Mouse (Mus musculus) liver, adult 2 months (tissue): Measurements from ENCODE around the gene B4galt2. TPM values are rescaled to one million over a fixed set of nuclear protein-coding genes. Genes with fewer than 3 reads are reported as not detected.

ENCODE experiments used
- DNase-seq: peaks from one replicate; pipeline ENCODE4 v3.0.0-alpha.2; 2011; ENCODE audit warnings: low read depth, low spot score; ENCODE audit errors: extremely low read depth
- H3K27ac ChIP-seq: fragments of 200-500 bp; replicated peaks from 2 replicates; pipeline ENCODE4 v1.5.1; 2012; ENCODE audit warnings: low read depth, mild to moderate bottlenecking, control low read depth, inconsistent platforms, low read length; ENCODE audit not compliant: insufficient read depth
- H3K27me3 ChIP-seq: fragments of 200-500 bp; 2 replicates; pipeline ENCODE4 v1.6.1; 2012; ENCODE audit warnings: mild to moderate bottlenecking, moderate library complexity, low read length, inconsistent platforms; ENCODE audit not compliant: control insufficient read depth, insufficient read depth
- H3K36me3 ChIP-seq: fragments of 200-500 bp; 2 replicates; pipeline ENCODE4 v1.6.1; 2012; ENCODE audit warnings: low read length, inconsistent platforms; ENCODE audit not compliant: control insufficient read depth, insufficient read depth
- H3K4me1 ChIP-seq: fragments of 200-500 bp; 2 replicates; pipeline ENCODE4 v1.6.1; 2011; ENCODE audit warnings: low read length; ENCODE audit not compliant: control insufficient read depth, insufficient read depth
- H3K4me3 ChIP-seq: fragments of 200-500 bp; 2 replicates; pipeline ENCODE4 v1.5.1; 2011; ENCODE audit warnings: low read depth, mild to moderate bottlenecking, control low read depth, low read length, moderate library complexity; ENCODE audit not compliant: insufficient read depth
- H3K79me2 ChIP-seq: fragments of 200-500 bp; 2 replicates; pipeline ENCODE4 v1.6.1; 2012; ENCODE audit warnings: inconsistent platforms, mild to moderate bottlenecking, low read length, moderate library complexity; ENCODE audit not compliant: control insufficient read depth, insufficient read depth
- H3K9ac ChIP-seq: fragments of 200-500 bp; 2 replicates; pipeline ENCODE4 v1.6.1; 2012; ENCODE audit warnings: low read depth, mild to moderate bottlenecking, control low read depth, inconsistent platforms, low read length
- CTCF ChIP-seq: fragments of 200-500 bp; IDR thresholded peaks from 2 replicates; pipeline ENCODE4 v1.5.1; 2011; ENCODE audit warnings: low read depth, low read length, control low read depth
- POLR2A ChIP-seq: fragments of 200-500 bp; IDR thresholded peaks from 2 replicates; pipeline ENCODE4 v1.6.1; 2011; ENCODE audit warnings: low read length, control low read depth; ENCODE audit not compliant: insufficient read depth; ENCODE audit errors: extremely low read depth
- WGBS: fragments of 180-500 bp; shearing (Covaris S2); methylation state at CpG from one replicate; pipeline ENCODE4 v1.1.7; 2018; 5-methylcytosine and 5-hydroxymethylcytosine counted together
- polyA plus RNA-seq: library from polyadenylated mRNA; depleted of rRNA; stranded (reverse); fragments of >200 nt; gene quantifications from 2 replicates; pipeline ENCODE4 v1.2.3, GENCODE M21; 2012
- total RNA-seq: library from RNA; depleted of rRNA; stranded (reverse); fragments of >200 nt; gene quantifications from 2 replicates; pipeline ENCODE4 v1.2.3, GENCODE M21; 2014

Gene B4galt2
- total and polyA plus RNA-seq, 2 experiments, result 0.18 to 0.80 TPM

- peak within 1 kb of the TSS; percentile 63 for H3K9ac ChIP-seq
- peaks cover 7% of the 10 kb centered on the region; the same call in 1 of the 2 replicates for H3K4me1 ChIP-seq
- H3K27ac ChIP-seq, result no peak within 1 kb of the TSS
- H3K27me3 ChIP-seq, result no peaks in the 10 kb centered on the region
- TF ChIP-seq CTCF (no peak), POLR2A (no peak)
- DNase-seq, result peak; percentile 96
- H3K79me2 ChIP-seq, result peaks cover 4% of the 10 kb centered on the region; the same call in 1 of the 2 replicates
- H3K36me3 ChIP-seq, result no peaks in the 10 kb centered on the region
- peak within 1 kb of the TSS; percentile 85 for H3K4me3 ChIP-seq
- under 1% methylated on average over 21 of the region's 21 CpGs for WGBS
Measured at GRCm38 (mm10) chr4:117891738-117892161, 8.5 kb upstream of the B4galt2 start, which contains the start of gene Dph2. TSS of gene Dph2 (minus strand) at chr4:117892032.

GRCm38 (mm10) chr4:117890750-117891149, 7.5 kb upstream of the B4galt2 start:
- peaks cover 12% of the 10 kb centered on the region; the same call in 1 of the 2 replicates for H3K4me1 ChIP-seq
- H3K4me3 ChIP-seq, result no peak overlapping the region
- TF ChIP-seq CTCF, result no peak
- TF ChIP-seq POLR2A, result no peak
- peaks cover 1% of the 10 kb centered on the region; the same call in 1 of the 2 replicates for H3K36me3 ChIP-seq
- H3K79me2 ChIP-seq, result peaks cover 5% of the 10 kb centered on the region; the same call in 1 of the 2 replicates
- no peak overlapping the region for H3K27ac ChIP-seq
- H3K9ac ChIP-seq, result no peak overlapping the region
- 91% methylated on average over 8 of the region's 8 CpGs for WGBS
- no peak for DNase-seq
- H3K27me3 ChIP-seq, result no peaks in the 10 kb centered on the region

- Histone ChIP-seq H3K27ac (no peak overlapping the region), H3K27me3 (no peaks in the 10 kb centered on the region), H3K4me3 (no peak overlapping the region), H3K36me3 (peaks cover 3% of the 10 kb centered on the region; the same call in 1 of the 2 replicates), H3K4me1 (peaks cover 12% of the 10 kb centered on the region; the same call in 1 of the 2 replicates), H3K79me2 (peaks cover 5% of the 10 kb centered on the region; the same call in 1 of the 2 replicates), H3K9ac (no peak overlapping the region)
- TF ChIP-seq POLR2A (no peak), CTCF (no peak)
- no peak for DNase-seq
- 96% methylated on average over 14 of the region's 14 CpGs for WGBS
Measured at GRCm38 (mm10) chr4:117890031-117890430, 6.7 kb upstream of the B4galt2 start.

- H3K9ac ChIP-seq, result no peak overlapping the region
- no peak overlapping the region for H3K27ac ChIP-seq
- DNase-seq, result no peak
- H3K79me2 ChIP-seq, result peaks cover 5% of the 10 kb centered on the region; the same call in 1 of the 2 replicates
- no peak overlapping the region for H3K4me3 ChIP-seq
- TF ChIP-seq CTCF, result no peak
- TF ChIP-seq POLR2A, result no peak
- WGBS, result 93% methylated on average over 15 of the region's 15 CpGs
- no peaks in the 10 kb centered on the region for H3K27me3 ChIP-seq
- H3K4me1 ChIP-seq, result peaks cover 12% of the 10 kb centered on the region; the same call in 1 of the 2 replicates
- H3K36me3 ChIP-seq, result peaks cover 7% of the 10 kb centered on the region; the same call in 1 of the 2 replicates
Measured at GRCm38 (mm10) chr4:117889471-117889870, 6.2 kb upstream of the B4galt2 start.

GRCm38 (mm10) chr4:117887920-117888319, 4.6 kb upstream of the B4galt2 start:
- DNase-seq, result no peak
- 71% methylated on average over 2 of the region's 2 CpGs for WGBS
- TF ChIP-seq CTCF, result no peak

GRCm38 (mm10) chr4:117887133-117887532, 3.8 kb upstream of the B4galt2 start, which contains the start of gene Atp6v0b:
TSS of gene Atp6v0b (minus strand) at chr4:117887333.
- under 1% methylated on average over 37 of the region's 37 CpGs for WGBS
- Histone ChIP-seq H3K27ac (peak within 1 kb of the TSS; percentile 77), H3K27me3 (no peaks in the 10 kb centered on the region), H3K36me3 (peaks cover 12% of the 10 kb centered on the region; the same call in 1 of the 2 replicates), H3K9ac (peak within 1 kb of the TSS; percentile 96), H3K79me2 (peaks cover 5% of the 10 kb centered on the region; the same call in 1 of the 2 replicates), H3K4me3 (peak within 1 kb of the TSS; percentile 86), H3K4me1 (peaks cover 14% of the 10 kb centered on the region)
- TF ChIP-seq CTCF, result no peak
- peak; percentile 78; the same call in 1 of the 2 replicates for TF ChIP-seq POLR2A
- peak; percentile 75 for DNase-seq

More at GRCm38 (mm10) chr4:117887920-117888319, 4.6 kb upstream of the B4galt2 start:
- Histone ChIP-seq H3K36me3 (peaks cover 12% of the 10 kb centered on the region; the same call in 1 of the 2 replicates), H3K4me1 (peaks cover 15% of the 10 kb centered on the region), H3K27ac (no peak overlapping the region), H3K79me2 (peaks cover 5% of the 10 kb centered on the region; the same call in 1 of the 2 replicates), H3K27me3 (no peaks in the 10 kb centered on the region), H3K4me3 (no peak overlapping the region), H3K9ac (no peak overlapping the region)
